Mouse (Mus musculus) hindbrain, embryonic 14.5 days (tissue): Measurements from ENCODE around the gene Upp2. TPM values are rescaled to one million over a fixed set of nuclear protein-coding genes. Genes with fewer than 3 reads are reported as not detected.

Experiments
- polyA plus RNA-seq: library from polyadenylated mRNA; unstranded; fragments of >200 nt; fragmentation: Nextera tagmentation; extraction: Ambion mirVana; gene quantifications from 2 replicates; pipeline ENCODE4 v1.2.1, GENCODE M21; 2014

Gene Upp2
- polyA plus RNA-seq, 1 experiment from 2014 or later: 16.1 TPM

Other genes with a start within 250 kb of the Upp2 start
- 0.58 and 0.63 TPM in 2 replicates for gene Acvr1c, start 209.4 kb upstream of the Upp2 start, polyA plus RNA-seq
- gene Gm17409, start 97.2 kb upstream of the Upp2 start, polyA plus RNA-seq: not detected in 2 replicates
- 7.5 and 8.7 TPM in 2 replicates for gene Acvr1, start 141 bp upstream of the Upp2 start, polyA plus RNA-seq